Mouse (Mus musculus) myocyte (in vitro differentiated cells): ENCODE measurements around the gene Il27.
A peak's percentile ranks its signal among the peaks of the same experiment; 100 is the strongest.

Experiments
- CEBPB ChIP-seq: IDR thresholded peaks from 2 replicates; pipeline ENCODE4 v1.6.1; 2011; ENCODE audit warnings: mild to moderate bottlenecking, moderate library complexity; ENCODE audit not compliant: poor library complexity, insufficient read depth, severe bottlenecking
- E2F4 ChIP-seq: IDR thresholded peaks from one replicate; pipeline ENCODE4 v1.6.1; 2011; ENCODE audit warnings: mild to moderate bottlenecking, control low read depth, moderate library complexity; ENCODE audit not compliant: insufficient read depth
- MAX ChIP-seq: IDR thresholded peaks from one replicate; pipeline ENCODE4 v1.6.1; 2011; ENCODE audit warnings: low read depth, mild to moderate bottlenecking, control low read depth
- MYOD1 ChIP-seq, 3 experiments: IDR thresholded peaks; one replicate each; pipeline ENCODE4 v1.6.1; 2011; ENCODE audit warnings: control low read depth in 2 of 3, low read depth in 2 of 3, mild to moderate bottlenecking in 2 of 3, moderate library complexity in 1 of 3; ENCODE audit not compliant: insufficient read length in 2 of 3, control insufficient read depth in 1 of 3
- MYOG ChIP-seq, 3 experiments: IDR thresholded peaks; one replicate each; pipeline ENCODE4 v1.6.1; 2011; ENCODE audit warnings: control low read depth in 2 of 3, low read depth in 2 of 3, mild to moderate bottlenecking in 2 of 3; ENCODE audit not compliant: insufficient read length in 2 of 3, control insufficient read depth in 1 of 3, insufficient read depth in 1 of 3
- POLR2A ChIP-seq: IDR thresholded peaks from one replicate; pipeline ENCODE4 v1.6.1; 2011; ENCODE audit warnings: low read depth, mild to moderate bottlenecking, control low read depth, moderate library complexity; ENCODE audit not compliant: insufficient read length
- POLR2AphosphoS2 ChIP-seq: IDR thresholded peaks from one replicate; pipeline ENCODE4 v1.6.1; 2011; ENCODE audit warnings: low read depth, control low read depth; ENCODE audit not compliant: insufficient read length
- SRF ChIP-seq: IDR thresholded peaks from one replicate; pipeline ENCODE4 v1.6.1; 2011; ENCODE audit warnings: low read depth; ENCODE audit not compliant: control insufficient read depth, insufficient read length
- TCF12 ChIP-seq: IDR thresholded peaks from one replicate; pipeline ENCODE4 v1.6.1; 2011; ENCODE audit warnings: mild to moderate bottlenecking, control low read depth; ENCODE audit not compliant: poor library complexity, insufficient read depth, severe bottlenecking
- TCF3 ChIP-seq: IDR thresholded peaks from one replicate; pipeline ENCODE4 v1.6.1; 2011; ENCODE audit warnings: low read depth, control low read depth; ENCODE audit not compliant: insufficient read length
- USF1 ChIP-seq: IDR thresholded peaks from one replicate; pipeline ENCODE4 v1.6.1; 2011; ENCODE audit warnings: low read depth, mild to moderate bottlenecking, control low read depth, moderate library complexity

DNA sequence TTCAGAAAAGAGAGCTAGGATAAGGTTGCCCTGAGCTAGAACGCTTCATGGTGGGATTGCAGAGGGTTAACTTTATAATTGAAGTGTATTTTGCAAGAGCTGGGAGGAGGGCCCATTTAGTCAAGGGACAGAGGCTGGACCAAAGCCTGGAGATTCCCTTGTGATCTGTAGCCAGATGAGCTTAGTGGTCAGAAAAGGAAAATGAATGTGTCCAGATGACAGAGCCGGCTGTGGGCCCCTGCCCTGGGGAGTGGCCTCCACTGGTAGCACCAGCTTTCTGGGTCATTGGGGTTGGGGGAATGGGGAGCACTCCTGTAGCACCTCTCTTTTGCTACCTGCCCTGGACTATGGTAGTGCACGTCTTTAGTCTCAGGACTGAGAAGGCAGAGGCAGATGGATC is 12.3 kb upstream of the Il27 start:
- no peak for TF ChIP-seq POLR2A
- TF ChIP-seq USF1 = no peak
- TF ChIP-seq CEBPB = peak; percentile 62; the same call in 1 of the 2 replicates
- TF ChIP-seq MYOG (IDR thresholded peaks at IDR 0.05; ENCODE audit: control insufficient read depth in 1 of 3, insufficient read depth in 1 of 3, insufficient read length in 2 of 3, low read depth in 2 of 3) = no peak
- no peak for TF ChIP-seq E2F4
- no peak for TF ChIP-seq POLR2AphosphoS2
- TF ChIP-seq TCF3 = no peak
- TF ChIP-seq SRF = no peak
- no peak for TF ChIP-seq MAX
- TF ChIP-seq TCF12 = no peak
- no peak for TF ChIP-seq MYOD1 (IDR thresholded peaks at IDR 0.05; ENCODE audit: control insufficient read depth in 1 of 3, insufficient read length in 2 of 3, low read depth in 2 of 3)
